Mouse (Mus musculus): ENCODE results near the gene Eif3i. TPM values are rescaled to one million over a fixed set of nuclear protein-coding genes. Genes with fewer than 3 reads are reported as not detected.

Eif3i gene
- total RNA-seq (2021): 100 to 1,000 TPM; 128 TPM

DNA sequence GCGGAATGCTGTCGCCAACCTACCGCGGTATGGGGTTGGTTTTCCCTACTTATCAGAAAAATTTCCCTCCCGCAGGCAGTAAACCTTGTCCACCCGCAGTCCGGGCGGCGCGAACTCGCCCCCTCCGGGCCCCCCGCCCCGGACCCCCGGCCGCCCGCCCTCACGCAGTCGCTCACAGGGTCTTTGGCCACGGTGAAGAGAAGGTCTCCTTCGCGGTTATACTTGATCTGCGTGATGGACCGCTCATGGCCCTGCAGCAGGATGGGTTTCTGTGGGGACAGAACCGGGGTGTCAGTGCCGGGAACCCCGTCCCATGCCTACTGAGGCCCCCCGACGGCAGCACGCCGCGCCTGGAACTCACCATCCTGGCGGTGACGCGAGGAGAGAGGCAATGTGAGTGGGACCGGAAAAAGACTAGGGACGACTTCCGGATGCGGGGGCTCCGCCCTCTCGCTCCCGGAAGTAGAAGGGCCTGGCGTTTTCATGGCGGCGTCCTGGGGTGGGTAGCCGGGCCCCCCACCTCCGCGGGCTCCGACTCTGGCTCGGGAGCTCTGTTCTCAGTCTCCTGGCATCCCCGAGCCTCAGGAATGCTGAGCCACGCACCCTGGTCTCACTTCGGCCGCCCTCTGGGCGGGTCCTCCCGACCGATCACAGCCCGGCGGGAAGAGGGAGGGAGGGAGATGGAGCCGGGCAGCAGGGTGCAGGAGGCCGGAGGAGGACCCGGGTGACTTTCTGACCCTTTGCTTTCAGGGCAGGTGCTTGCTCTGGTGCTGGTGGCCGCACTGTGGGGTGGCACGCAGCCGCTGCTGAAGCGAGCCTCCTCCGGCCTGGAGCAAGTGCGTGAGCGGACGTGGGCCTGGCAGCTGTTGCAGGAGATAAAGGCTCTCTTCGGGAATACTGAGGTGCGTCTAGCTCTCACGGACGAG lies at the start of gene Eif3i, which contains the start of gene Tmem234:
Gene Eif3i, minus strand, starts transcription at position 416 of the 926 bp plus-strand sequence.
Gene Tmem234, plus strand, starts transcription at position 436 of the 926 bp plus-strand sequence.
- DNase-seq (ENCODE audit: extremely low spot score in 1 of 2, low spot score in 1 of 2): peak; percentile 66 to 72

DNA sequence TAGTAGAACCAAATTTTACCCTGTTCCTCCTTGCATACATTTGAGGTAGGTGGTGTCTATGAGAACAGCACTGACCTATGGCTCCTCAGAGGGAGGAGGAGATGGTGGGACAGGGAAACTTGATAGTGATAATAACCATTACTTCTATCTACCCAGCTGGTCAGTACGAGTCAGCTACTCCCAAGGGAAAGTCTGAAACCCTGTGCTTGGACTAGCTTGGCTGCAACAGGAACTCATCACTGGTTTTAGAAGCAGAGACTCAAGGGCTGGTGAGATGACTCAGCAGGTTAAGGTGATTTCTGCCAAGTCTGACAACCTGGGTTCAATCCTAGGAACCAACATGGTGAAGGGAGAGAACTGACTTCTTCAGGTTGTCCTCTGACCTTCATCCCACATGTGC lies 48.2 kb upstream of the Eif3i start:
- DNase-seq (ENCODE audit: extremely low spot score in 1 of 2, low spot score in 1 of 2): no peak

DNA sequence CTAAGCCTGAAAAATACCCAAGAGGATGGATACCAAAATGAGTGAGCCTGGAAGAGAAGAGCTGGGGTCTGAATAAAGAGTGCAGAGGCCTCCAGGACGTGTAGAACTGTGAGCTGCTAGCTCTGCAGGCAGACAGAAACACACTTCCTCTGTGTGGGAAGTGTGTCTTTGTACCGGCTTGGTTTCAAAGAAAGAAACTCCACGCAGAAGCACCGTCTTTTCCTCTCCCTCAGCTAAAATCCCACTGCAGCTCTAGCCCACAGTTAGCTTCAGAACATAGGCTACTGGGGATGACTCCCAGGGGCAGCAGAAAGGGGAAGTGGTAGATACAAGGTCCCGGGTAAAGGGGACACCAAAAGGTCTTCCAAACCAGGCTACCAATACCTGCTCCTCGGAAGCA lies 44.8 kb upstream of the Eif3i start:
- DNase-seq (ENCODE audit: extremely low spot score in 1 of 2, low spot score in 1 of 2): no peak

DNA sequence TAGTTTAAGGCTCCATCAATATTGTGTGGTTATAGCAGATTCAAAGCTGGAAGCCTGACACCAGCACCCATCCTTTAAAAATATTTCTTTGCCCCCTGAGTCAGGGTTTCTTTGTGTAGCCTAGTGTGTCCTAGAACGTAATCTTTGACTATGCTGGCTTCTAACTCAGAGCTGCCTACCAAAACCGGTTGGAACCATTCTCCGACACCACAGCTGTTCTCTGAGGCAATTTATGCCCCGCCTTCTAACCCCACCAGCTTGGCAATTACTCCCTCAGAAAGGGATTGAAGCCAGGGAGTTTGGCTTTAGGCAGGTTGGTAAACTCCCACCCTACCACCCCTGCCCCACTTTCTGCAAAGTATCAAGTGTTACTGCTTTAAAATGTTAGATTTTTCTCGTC lies 41.3 kb upstream of the Eif3i start:
- DNase-seq (ENCODE audit: extremely low spot score in 1 of 2, low spot score in 1 of 2): no peak

DNA sequence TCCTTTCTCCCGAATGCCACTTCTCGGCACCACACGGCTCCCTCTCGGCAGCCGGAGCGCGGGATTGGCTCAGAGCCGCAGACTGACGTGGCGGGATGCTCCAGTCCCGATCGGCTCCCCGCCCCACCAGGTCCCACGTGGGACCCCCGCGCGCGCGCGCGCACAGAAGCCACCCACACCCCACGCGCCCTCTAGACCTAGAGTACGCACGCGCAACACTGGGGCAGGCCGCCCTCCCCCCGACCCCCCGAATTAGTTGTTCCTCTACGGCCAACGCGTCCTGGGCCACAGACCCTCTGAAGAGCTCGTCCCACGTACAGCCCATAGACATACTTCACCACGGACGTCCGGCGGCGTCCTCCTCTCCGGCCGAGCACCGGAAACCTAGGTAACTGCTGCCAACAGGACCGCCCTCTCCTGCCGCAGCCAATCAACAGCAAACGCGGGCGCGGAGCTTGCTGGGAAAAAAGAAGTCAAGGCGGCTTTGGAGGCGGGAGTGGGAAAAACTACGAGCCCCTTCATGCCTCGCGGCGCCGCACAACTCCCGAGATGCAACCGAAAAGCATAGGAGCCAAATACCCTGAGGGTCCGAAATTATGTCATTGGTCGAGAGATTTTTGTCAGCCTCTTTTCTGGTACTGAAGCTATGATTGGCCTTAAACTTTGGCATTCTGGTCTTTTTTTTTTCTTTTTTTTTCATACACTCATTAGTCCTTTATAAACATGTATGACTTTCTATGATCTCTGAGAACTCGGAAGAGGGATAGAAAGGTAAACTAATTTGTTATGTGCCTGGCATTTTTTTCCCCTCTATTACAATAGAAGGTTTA lies 40.4 kb upstream of the Eif3i start, which contains the start of gene Txlna:
Gene Txlna, minus strand, starts transcription at position 428 of the 830 bp plus-strand sequence.
- peak; percentile 90 to 96 for DNase-seq (ENCODE audit: extremely low spot score in 1 of 2, low spot score in 1 of 2)

DNA sequence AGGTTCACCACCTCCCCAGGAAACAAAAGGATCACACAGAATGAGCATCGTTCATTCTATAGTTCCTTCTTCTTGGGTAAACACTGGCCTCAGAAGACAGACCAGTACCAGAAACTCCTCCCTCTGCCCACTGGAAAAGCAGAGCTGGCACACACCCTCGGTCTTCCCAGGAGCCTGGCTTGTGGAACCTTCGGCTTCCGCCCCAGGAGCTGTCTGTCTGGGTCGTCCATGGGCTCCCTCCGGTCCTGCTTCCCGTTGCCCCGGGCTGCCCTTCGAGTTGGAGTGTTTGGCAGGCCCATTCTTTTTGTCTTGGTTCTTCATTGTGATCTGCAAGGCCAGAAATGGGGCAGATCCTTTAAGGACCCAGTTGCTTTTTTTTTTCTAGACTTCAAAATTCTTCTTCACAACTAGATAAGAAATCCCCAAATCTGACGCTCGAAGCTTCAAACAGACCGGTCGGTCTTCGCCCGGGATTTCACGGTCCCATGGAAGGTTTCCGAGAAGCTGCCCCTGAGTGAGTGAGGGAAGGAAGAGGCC lies 39.7 kb upstream of the Eif3i start:
- DNase-seq (ENCODE audit: extremely low spot score in 1 of 2, low spot score in 1 of 2): no peak

DNA sequence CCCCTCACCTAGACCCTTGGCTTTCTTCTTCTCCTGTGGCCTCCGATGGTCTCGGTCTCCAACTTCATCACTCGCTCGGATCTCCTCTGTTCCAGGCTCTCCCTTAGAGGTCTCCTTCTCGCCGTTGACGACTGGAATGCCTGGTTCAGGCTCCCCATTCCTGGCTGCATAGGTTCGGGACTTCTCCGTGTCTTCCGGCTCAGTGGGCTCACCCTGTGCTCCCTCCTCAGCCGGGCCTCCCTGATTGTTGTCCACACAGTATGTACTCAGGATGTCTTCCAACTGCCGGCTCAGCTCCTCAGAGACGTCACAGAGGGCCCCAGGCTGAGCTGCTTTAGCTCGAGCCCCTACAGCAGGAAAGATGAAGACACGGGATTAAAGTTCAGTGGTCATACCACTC lies 38.8 kb upstream of the Eif3i start:
- no peak for DNase-seq (ENCODE audit: extremely low spot score in 1 of 2, low spot score in 1 of 2)

DNA sequence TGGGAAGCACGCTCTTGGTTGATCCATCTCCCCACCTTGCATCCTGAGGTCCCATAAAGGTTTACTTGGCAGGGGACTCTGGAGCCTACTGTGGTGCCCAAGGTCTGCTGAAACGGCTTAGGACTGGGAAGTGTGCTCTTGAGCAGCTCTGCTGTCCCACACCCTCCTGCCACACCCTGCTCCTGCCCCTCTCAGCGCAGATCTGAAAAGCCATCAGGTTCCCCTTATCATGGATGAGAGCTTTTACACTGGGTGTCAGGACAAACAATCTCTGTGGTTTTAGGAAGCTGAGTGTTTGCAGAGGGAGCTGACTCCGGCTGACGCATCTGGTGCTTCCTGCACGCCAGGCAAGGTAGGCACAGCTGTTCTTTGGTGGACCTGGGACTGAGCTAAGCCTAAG lies 33.4 kb upstream of the Eif3i start:
- no peak for DNase-seq (ENCODE audit: extremely low spot score in 1 of 2, low spot score in 1 of 2)

DNA sequence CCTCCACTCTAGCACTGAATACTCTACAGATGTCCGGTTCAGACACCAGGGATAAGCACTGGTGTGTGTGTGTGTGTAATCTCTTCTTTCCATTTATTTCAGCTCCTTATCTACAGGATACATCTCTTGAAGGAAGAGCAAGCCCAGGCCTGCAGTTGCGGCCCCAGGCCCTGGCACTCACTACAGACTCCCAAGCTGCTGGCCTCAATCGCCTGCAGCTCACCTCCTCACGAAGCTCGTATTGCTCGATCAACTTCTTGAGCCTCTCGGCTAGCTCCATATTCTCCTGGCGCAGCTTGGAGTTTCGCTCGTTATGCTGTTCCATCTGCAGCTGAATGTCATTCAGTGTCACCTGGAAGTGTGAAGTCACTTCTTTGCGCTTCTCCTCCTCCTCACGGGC lies 31.4 kb upstream of the Eif3i start:
- DNase-seq (ENCODE audit: extremely low spot score in 1 of 2, low spot score in 1 of 2): no peak

DNA sequence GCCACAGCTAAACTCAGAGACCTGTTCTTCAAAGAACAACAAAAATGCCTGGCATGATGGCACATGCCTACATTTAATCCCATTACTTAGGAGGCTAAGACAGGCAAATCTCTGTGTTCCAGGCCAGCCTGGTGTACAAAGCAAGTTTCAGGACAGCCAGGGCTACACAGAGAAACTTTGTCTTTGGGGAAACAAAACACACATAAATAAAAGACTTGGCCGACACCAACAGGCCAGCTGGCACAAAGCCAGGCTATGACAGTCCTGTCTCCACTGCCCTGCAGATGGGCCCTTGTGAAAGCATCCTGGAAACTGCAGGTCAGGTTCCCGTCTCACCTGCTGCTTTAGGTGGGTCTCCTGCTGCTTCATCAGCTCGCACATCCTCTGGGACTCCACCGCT lies 30.5 kb upstream of the Eif3i start:
- no peak for DNase-seq (ENCODE audit: extremely low spot score in 1 of 2, low spot score in 1 of 2)

DNA sequence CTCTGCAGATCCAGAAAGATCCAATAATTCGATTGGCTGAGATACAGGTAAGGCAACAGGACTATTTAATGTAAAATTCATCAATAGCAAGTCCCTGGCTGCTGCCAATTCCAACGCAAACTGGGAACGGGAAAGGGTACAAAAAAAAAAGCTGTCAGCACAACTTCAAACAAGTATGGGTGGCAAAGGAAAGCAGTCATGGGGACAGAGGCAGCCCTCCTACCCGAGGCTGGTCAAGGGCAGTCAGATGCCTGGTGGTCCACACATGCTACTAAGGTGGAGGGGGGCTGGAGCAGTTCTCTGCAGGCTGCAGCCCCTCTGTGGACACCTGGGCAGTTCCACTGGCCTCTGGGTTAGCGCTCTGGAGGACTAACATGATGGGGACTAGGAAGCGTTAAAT lies 25.6 kb upstream of the Eif3i start:
- DNase-seq (ENCODE audit: extremely low spot score in 1 of 2, low spot score in 1 of 2): no peak

DNA sequence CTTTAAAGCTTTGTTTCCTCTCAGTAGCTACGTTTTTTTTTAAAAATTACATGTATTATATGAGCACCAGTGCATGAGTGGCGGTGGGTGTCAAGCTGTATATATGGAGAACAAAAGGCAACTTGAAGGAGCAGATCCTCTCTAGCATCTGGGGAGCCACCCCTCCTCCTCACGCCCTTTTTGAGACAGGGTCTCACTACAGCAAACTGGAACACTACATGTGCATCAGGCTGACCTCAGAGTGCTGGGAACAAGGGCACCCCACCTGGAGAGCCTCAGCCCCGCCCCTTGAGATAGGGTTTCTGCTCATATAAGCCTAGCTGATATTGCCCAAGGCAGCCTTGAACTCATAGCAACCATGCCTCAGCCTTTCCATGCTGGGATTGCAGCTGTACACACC lies 25.0 kb upstream of the Eif3i start:
- DNase-seq (ENCODE audit: extremely low spot score in 1 of 2, low spot score in 1 of 2): no peak

DNA sequence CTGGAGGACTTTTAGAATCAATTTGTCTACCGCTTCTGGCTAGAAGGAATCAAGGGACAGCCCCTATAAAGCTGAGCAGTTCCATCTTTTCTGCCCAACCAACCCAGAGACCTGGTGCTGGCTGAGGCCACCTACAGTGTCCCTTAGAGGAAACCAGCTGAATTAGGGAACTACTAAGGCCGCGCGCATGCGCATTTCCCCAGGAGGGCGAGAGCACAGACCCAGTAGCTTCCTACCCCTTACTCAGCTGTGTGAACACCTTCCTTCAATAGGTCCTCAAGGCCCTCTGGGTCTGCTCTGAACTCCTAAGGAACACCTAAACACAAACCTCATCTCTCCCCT lies 24.6 kb upstream of the Eif3i start:
- DNase-seq (ENCODE audit: extremely low spot score in 1 of 2, low spot score in 1 of 2): peak in 1 of 2 experiments; percentile 54

DNA sequence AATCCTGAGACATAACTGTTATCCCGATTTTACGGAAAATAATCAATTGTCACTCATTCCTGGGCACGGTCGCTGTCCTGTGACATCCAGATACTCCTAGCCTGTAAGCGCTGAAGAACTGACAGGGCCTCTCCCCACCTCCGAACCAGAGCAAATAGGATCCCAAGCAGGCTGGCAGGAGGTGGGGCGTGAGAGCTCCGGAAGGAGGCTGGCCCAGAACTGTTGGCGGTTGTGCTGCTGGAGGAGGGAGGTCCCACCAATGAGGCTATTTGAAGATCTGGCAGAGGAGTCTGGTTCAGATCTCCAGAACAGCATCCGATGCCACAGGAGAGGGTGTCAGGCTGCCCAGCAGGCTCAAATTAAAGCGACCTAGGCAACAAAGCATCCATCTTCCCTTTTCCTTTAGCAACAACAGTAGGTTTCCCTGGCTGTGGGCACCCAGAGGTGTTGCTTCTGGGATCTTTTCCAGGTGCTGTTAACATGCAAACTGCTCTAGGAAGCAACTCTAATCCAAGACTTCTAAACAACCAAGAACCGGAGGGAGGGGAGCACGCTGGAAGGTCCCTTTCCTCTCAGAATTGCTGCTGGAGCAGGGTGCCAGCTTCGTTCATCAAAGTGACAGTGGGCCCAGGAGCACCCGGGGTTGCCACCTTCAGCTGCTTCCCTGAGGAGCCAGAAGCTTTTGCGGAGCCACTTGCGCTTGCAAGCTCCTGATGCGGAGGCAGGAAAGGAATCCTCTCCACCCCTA lies 24.0 kb upstream of the Eif3i start:
- DNase-seq (ENCODE audit: extremely low spot score in 1 of 2, low spot score in 1 of 2): peak; percentile 66 to 70

DNA sequence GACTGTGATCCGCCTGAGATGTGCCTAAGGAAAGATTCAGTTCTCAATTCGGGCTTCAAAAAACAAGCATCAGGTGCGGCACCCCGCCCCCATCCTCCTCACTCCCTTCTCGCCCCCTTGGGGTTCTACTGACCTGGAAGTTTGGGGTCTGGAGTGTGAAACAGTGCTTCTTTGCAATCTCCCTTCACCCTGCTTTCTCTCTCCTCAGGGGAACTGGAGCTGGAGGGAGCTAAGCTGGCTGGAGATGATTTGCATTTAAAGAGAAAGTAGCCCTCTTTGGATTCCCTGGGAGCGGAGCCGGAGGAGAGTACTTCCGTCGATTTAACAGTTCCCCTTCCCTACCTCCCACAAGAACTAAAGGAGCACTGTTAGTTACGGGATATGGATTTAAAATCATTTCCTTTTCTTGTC lies 23.2 kb upstream of the Eif3i start, which contains the start of gene Ccdc28b:
Gene Ccdc28b, minus strand, starts transcription at position 267 of the 411 bp plus-strand sequence.
- DNase-seq (ENCODE audit: extremely low spot score in 1 of 2, low spot score in 1 of 2): peak in 1 of 2 experiments; percentile 42

DNA sequence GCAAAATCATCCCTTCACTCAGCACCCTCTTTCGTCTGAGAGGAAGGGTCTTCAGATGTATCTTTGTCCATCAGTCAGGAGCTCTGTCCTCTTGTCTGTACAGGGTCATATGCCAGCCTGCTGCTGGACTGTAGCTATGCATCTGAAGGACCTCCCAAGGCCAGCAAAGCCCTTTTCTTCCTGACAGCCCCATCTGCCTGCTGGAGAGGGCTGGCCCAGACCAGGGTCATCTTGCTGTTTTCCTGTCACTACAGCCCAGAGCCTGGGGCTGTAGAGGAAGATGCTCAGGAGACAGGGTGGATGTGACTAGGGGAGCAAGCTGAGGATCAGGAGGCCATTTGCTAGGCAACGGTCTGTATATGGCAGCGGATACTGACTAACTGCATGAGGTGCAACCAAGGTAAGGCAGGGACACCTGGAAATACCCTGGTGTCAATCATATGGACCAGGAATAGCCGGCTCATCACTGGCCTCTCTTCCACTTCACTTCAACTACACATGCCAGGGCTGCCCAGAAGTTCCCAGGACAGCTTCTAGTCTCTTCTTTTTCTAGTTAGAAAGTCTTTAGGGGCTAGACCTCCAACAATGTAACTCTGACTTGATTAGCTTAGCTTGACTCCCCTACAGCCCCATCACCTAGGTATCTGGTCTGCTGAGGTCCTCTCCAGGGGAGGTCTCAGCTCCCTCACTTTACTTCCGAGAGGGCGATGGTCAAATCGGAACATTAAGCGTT lies 22.5 kb upstream of the Eif3i start:
- DNase-seq (ENCODE audit: extremely low spot score in 1 of 2, low spot score in 1 of 2): no peak

DNA sequence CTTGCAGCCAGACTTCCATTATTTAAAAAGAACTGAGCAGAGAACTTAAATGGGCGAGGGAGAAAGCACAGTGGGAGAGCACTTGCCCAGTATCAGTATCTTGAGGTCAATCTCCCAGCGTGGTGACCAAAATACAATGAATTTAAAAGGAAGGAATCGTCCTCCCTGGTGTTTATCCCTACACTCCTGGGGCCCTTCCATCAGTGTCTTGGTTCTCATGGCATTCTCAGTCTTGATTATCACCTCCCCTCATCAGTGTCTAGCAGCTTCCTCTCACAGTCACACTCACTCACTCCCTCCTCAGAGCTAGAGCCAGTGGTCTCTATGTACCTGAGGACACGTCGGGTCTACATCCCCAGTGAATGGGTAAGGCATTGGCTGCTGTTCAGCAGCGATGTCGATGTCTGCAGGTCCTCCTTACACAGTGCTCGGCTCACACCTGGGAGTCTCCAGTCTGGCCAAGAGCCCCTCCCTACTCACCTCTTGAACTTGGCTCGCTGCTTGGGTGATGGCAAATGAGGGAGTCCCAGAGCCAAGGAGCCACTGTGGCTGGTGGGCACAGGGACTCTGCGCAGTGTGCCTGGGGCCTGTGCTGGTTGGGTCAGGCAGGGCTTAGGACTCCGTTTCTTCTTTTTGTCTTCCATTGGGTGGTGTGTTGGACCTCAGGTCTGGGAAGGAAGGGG lies 21.8 kb upstream of the Eif3i start:
- DNase-seq (ENCODE audit: extremely low spot score in 1 of 2, low spot score in 1 of 2): no peak

DNA sequence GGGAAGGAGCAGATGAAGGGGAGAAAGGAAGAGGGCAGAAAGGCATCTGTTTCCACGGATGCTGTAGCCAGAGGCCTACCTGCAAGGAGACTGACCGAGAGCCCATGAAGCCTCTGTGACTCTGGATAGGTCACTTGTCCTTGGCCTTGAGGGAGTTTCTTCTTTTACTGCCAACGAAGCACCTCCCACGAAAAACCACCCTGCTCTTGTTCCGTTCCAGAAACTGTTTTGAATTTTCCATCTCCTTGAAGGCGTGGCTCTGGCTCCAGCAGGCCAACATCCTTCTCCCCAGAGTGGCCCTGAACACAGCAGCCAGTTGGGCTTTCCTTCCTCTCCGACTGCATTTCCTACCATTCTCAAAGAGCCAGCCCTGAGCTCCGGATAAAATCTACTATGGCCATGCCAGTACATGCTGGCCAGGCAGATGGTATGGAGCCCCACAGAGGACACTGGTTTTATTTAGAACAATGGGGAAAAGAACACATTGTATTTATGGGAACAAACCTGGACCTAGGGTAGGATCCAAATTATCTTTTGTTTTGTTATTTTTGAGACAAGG lies 20.9 kb upstream of the Eif3i start:
- DNase-seq (ENCODE audit: extremely low spot score in 1 of 2, low spot score in 1 of 2): no peak

Data from layer of hippocampus, postnatal 25 days (tissue).